Mouse (Mus musculus) cerebellum, adult 2 months (tissue): ENCODE measurements at regions not wholly inside any gene's neighbourhood (a gene's known extent, or its start where the extent isn't known, plus 50 kb on each side); places are given as distances from the start of the nearest gene placed in this dataset.

ENCODE experiments used
- CTCF ChIP-seq: fragments of 200-500 bp; IDR thresholded peaks from 2 replicates; pipeline ENCODE4 v1.5.1; 2011; ENCODE audit warnings: low read depth, mild to moderate bottlenecking, control low read depth, low read length, moderate library complexity, borderline replicate concordance; ENCODE audit not compliant: insufficient read depth
- POLR2A ChIP-seq: fragments of 200-500 bp; IDR thresholded peaks from 2 replicates; pipeline ENCODE4 v1.6.1; 2011; ENCODE audit warnings: low read length, control low read depth, borderline replicate concordance; ENCODE audit not compliant: insufficient read depth

- TF ChIP-seq CTCF (no peak), POLR2A (no peak)
Measured at GRCm38 (mm10) chr11:79749141-79749540, 158.1 kb downstream of the Rab11fip4 start.
